Mouse (Mus musculus) neural tube, embryonic 13.5 days (tissue): ENCODE measurements around the gene Gm4981. TPM values are rescaled to one million over a fixed set of nuclear protein-coding genes. Genes with fewer than 3 reads are reported as not detected.
"Not testable (repeated sequence)": the region's sequence is repeated elsewhere in the genome, so short reads cannot be mapped to it uniquely, and the experiment has no call there.

Source experiments
- ATAC-seq: fragments of 200-750 bp; cut with Nextera tagmentation; 2 replicates; pipeline ENCODE4 v1.8.0; 2017; ENCODE audit warnings: low read depth, mild to moderate bottlenecking, moderate TSS enrichment, moderate library complexity
- H3K27ac ChIP-seq: fragments of 300-500 bp; sonication (generic); replicated peaks from 2 replicates; pipeline ENCODE4 v1.5.1; 2015; ENCODE audit warnings: moderate library complexity, mild to moderate bottlenecking, inconsistent platforms
- H3K27me3 ChIP-seq: fragments of 300-500 bp; sonication (generic); 2 replicates; pipeline ENCODE4 v1.6.1; 2015; ENCODE audit warnings: mild to moderate bottlenecking, inconsistent platforms
- H3K36me3 ChIP-seq: fragments of 300-500 bp; sonication (generic); 2 replicates; pipeline ENCODE4 v1.6.1; 2015; ENCODE audit warnings: mild to moderate bottlenecking, inconsistent platforms
- H3K4me1 ChIP-seq: fragments of 300-500 bp; sonication (generic); replicated peaks from 2 replicates; pipeline ENCODE4 v1.6.1; 2015; ENCODE audit warnings: inconsistent platforms
- H3K4me2 ChIP-seq: fragments of 300-500 bp; sonication (generic); 2 replicates; pipeline ENCODE4 v1.6.1; 2015; ENCODE audit warnings: inconsistent platforms, mild to moderate bottlenecking, moderate library complexity
- H3K4me3 ChIP-seq: fragments of 300-500 bp; sonication (generic); 2 replicates; pipeline ENCODE4 v1.5.1; 2015; ENCODE audit warnings: mild to moderate bottlenecking, inconsistent platforms
- H3K9ac ChIP-seq: fragments of 300-500 bp; sonication (generic); 2 replicates; pipeline ENCODE4 v1.6.1; 2015; ENCODE audit warnings: moderate library complexity, mild to moderate bottlenecking, inconsistent platforms
- H3K9me3 ChIP-seq: fragments of 300-500 bp; sonication (generic); 2 replicates; pipeline ENCODE4 v1.6.1; 2016; ENCODE audit warnings: inconsistent platforms
- WGBS: fragments of 180-500 bp; shearing (Covaris S2); methylation state at CpG from one replicate; pipeline ENCODE4 v1.1.7; 2015; 5-methylcytosine and 5-hydroxymethylcytosine counted together
- polyA plus RNA-seq: library from polyadenylated mRNA; unstranded; fragments of >200 nt; fragmentation: Nextera tagmentation; extraction: Ambion mirVana; gene quantifications from 2 replicates; pipeline ENCODE4 v1.2.1, GENCODE M21; 2015

The Gm4981 gene
- not detected in 2 replicates for polyA plus RNA-seq

- no peak within 1 kb of the TSS for H3K4me2 ChIP-seq
- H3K9me3 ChIP-seq = peaks cover 20% of the 10 kb centered on the region
- H3K36me3 ChIP-seq = no peaks in the 10 kb centered on the region
- no peak within 1 kb of the TSS for H3K4me3 ChIP-seq
- H3K4me1 ChIP-seq = no peaks in the 10 kb centered on the region
- ATAC-seq = no peak
- no peak within 1 kb of the TSS for H3K27ac ChIP-seq
- WGBS = 87% methylated on average over 10 of the region's 10 CpGs
- H3K9ac ChIP-seq = no peak within 1 kb of the TSS
- no peaks in the 10 kb centered on the region for H3K27me3 ChIP-seq
Observed at GRCm38 (mm10) chr10:58236613-58237012, at the start of gene Gm4981. Gm4981 (minus strand) TSS chr10:58236701.

DNA sequence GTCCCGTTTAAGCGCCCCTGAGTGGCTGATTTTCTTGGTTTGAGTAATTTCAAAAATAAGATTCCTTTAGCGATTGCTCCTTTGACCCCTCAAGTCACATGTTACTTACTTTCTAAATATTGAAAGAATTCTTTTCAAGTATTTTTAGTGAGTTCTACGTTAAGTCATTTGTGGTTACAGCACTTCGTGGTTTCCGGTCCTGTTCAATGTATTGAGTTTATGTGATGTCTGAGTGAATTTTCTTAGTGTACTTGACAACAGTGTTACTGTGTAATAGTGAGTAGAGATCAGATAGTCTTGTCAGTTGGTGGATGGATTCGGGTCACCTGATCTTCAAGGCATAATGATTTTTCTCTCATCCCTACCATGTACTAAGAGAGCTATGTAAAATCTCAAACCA is 45.7 kb upstream of the Gm4981 start:
- no peaks in the 10 kb centered on the region for H3K4me1 ChIP-seq
- H3K36me3 ChIP-seq = peaks cover 79% of the 10 kb centered on the region
- no peaks in the 10 kb centered on the region for H3K27me3 ChIP-seq
- no peak overlapping the region for H3K9ac ChIP-seq
- ATAC-seq = no peak
- no peaks in the 10 kb centered on the region for H3K9me3 ChIP-seq
- no peak overlapping the region for H3K27ac ChIP-seq
- no peak overlapping the region for H3K4me2 ChIP-seq
- WGBS = 94% methylated on average over 7 of the region's 7 CpGs
- H3K4me3 ChIP-seq = no peak overlapping the region

- Histone ChIP-seq H3K9ac (no peak overlapping the region), H3K27me3 (no peaks in the 10 kb centered on the region), H3K36me3 (peaks cover 47% of the 10 kb centered on the region), H3K4me1 (peaks cover 15% of the 10 kb centered on the region), H3K4me3 (no peak overlapping the region), H3K27ac (no peak overlapping the region), H3K4me2 (no peak overlapping the region), H3K9me3 (no peaks in the 10 kb centered on the region)
- ATAC-seq = no peak
- WGBS = 79% methylated on average over 5 of the region's 5 CpGs
Observed at GRCm38 (mm10) chr10:58258466-58258865, 22.0 kb upstream of the Gm4981 start.

- Histone ChIP-seq H3K4me1 (peaks cover 15% of the 10 kb centered on the region), H3K4me3 (peak overlapping the region; percentile 86), H3K27me3 (no peaks in the 10 kb centered on the region), H3K4me2 (peak overlapping the region; percentile 64), H3K27ac (no peak overlapping the region), H3K9ac (peak overlapping the region; percentile 81), H3K36me3 (peaks cover 30% of the 10 kb centered on the region), H3K9me3 (no peaks in the 10 kb centered on the region)
- 14% methylated on average over 4 of the region's 4 CpGs for WGBS
- ATAC-seq = no peak
Observed at GRCm38 (mm10) chr10:58255954-58256353, 19.5 kb upstream of the Gm4981 start.

DNA sequence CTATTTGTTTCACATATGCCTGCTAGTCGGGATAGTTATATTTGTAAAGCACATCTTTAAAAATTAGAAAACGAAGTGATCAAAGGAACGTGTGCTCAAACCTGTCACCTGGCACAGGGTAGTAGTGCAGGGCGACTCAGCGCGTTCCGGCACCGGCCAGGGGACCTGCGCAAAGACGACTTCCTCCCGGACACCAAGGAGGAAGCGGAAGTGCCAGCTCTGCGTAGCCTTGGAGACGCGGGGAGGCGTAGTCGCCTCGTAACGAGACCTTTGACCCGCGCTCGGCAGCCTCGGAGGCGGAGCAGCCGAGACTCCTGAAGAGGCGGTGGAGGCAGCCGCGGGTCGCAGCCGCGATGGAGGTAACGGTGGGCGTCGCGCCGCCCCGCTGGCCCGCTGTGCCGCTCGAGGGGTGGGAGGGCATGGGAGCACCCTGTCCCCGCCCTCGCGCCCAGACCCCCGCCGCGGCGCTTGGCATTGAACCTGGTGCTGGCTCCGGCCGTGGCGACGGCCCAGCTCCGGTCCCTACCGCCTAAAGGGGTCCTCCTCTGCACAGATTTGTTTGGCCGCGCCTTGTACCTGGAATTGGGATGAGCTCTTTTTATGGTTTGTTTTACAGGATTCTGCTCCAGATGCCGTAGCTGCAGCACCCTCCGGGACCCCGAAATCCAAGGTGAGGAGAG is 18.9 kb upstream of the Gm4981 start, which contains the start of gene Gcc2:
Gene Gcc2 (plus strand): TSS at position 285 of the 680 bp plus-strand sequence.
- ATAC-seq = peak; percentile 100
- Histone ChIP-seq H3K4me2 (peak within 1 kb of the TSS; percentile 64), H3K27ac (peak within 1 kb of the TSS; percentile 82), H3K36me3 (peaks cover 24% of the 10 kb centered on the region), H3K4me1 (peaks cover 15% of the 10 kb centered on the region), H3K9ac (peak within 1 kb of the TSS; percentile 81), H3K4me3 (peak within 1 kb of the TSS; percentile 86), H3K27me3 (no peaks in the 10 kb centered on the region), H3K9me3 (no peaks in the 10 kb centered on the region)
- WGBS = under 1% methylated on average over 58 of the region's 58 CpGs

- H3K27me3 ChIP-seq = no peaks in the 10 kb centered on the region
- H3K4me2 ChIP-seq = peak overlapping the region; percentile 64
- peaks cover 15% of the 10 kb centered on the region for H3K4me1 ChIP-seq
- H3K36me3 ChIP-seq = peaks cover 17% of the 10 kb centered on the region
- ATAC-seq = peak; percentile 23
- H3K4me3 ChIP-seq = peak overlapping the region; percentile 86
- peak overlapping the region; percentile 82; the same call in 1 of the 2 replicates for H3K27ac ChIP-seq
- 31% methylated on average over 6 of the region's 6 CpGs for WGBS
- peak overlapping the region; percentile 81 for H3K9ac ChIP-seq
- no peaks in the 10 kb centered on the region for H3K9me3 ChIP-seq
Observed at GRCm38 (mm10) chr10:58254635-58255175, 18.2 kb upstream of the Gm4981 start.

DNA sequence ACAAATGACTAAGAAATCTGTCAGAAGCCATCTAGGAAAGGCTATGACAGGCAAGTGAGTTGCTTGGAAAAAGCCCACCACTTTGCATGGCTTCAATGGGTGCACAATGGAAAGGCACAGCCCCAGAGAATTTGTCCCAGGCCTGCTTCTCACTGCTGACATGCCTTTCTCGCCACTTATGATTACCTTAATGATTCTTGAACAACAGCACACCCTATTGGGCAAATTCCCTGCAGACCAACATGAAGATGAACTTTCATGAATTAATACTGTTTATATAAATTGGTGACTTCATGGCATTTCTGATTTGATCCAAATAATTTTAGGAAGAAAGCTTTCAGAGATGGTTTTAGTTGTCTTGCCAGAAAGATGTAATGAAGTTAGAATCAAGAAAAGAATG is 13.0 kb upstream of the Gm4981 start:
- Histone ChIP-seq H3K4me1 (peaks cover 2% of the 10 kb centered on the region), H3K36me3 (no peaks in the 10 kb centered on the region), H3K27ac (no peak overlapping the region), H3K9me3 (no peaks in the 10 kb centered on the region), H3K4me3 (no peak overlapping the region), H3K4me2 (no peak overlapping the region), H3K9ac (no peak overlapping the region), H3K27me3 (no peaks in the 10 kb centered on the region)
- WGBS = 19% methylated on average over 1 of the region's 1 CpGs
- ATAC-seq = no peak

DNA sequence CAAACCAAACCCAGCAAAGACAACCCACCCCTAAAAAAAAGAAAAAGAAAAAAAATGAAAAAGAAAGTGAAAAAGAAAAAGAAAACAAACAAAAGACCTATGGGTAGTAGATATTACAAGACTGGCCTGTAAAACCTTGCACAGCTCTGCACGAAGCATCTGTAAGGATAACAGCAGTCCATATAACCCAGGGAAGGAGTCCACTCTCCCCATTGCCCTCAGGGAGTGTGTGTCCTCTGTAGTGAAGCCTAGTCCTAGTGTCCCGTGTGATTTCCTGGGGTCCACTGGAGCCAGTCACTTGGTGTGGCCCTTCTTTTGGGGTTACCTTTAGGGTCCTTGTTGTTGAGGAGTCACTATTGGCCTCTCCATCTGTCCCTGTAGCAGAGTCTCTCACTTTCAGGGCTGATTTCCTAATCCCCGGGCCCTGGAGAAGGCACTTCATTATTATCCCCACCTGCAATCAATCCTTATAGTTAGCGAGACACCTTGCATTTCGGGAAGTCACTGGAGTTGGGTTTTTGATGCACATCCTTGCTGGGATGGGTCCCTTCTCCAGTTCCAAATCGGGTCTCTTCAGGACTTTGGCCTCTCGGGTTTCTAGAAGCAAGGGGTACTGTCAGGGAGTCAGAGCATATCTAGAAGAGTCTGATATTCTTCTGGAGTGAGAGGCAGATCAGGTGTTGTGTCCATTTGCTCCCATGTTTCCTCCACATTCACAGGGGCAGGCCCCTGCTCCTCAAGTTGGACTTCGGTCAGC is 2.7 kb upstream of the Gm4981 start:
- H3K27me3 ChIP-seq = not testable (repeated sequence)
- WGBS = 82% methylated on average over 8 of the region's 8 CpGs

DNA sequence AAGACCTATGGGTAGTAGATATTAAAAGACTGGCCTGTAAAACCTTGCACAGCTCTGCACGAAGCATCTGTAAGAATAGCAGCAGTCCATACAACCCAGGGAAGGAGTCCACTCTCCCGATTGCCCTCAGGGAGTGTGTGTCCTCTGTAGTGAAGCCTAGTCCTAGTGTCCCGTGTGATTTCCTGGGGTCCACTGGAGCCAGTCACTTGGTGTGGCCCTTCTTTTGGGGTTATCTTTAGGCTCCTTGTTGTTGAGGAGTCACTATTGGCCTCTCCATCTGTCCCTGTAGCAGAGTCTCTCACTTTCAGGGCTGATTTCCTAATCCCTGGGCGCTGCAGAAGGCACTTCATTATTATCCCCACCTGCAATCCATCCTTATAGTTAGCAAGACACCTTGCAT is 1.5 kb downstream of the Gm4981 start:
- WGBS = 83% methylated on average over 4 of the region's 4 CpGs
- H3K4me3 ChIP-seq, H3K4me1 ChIP-seq, H3K36me3 ChIP-seq, H3K27ac ChIP-seq, ATAC-seq, H3K27me3 ChIP-seq, H3K9ac ChIP-seq, H3K4me2 ChIP-seq: not testable (repeated sequence)
- H3K9me3 ChIP-seq = peaks cover 24% of the 10 kb centered on the region

More for the DNA sequence above, 2.7 kb upstream of the Gm4981 start:
- ATAC-seq = 0 out of 2 replicates have a peak, but pooled peaks have one; percentile 56
- not testable (repeated sequence) for H3K4me2 ChIP-seq, H3K4me3 ChIP-seq, H3K36me3 ChIP-seq, H3K4me1 ChIP-seq, H3K27ac ChIP-seq, H3K9me3 ChIP-seq, H3K9ac ChIP-seq

DNA sequence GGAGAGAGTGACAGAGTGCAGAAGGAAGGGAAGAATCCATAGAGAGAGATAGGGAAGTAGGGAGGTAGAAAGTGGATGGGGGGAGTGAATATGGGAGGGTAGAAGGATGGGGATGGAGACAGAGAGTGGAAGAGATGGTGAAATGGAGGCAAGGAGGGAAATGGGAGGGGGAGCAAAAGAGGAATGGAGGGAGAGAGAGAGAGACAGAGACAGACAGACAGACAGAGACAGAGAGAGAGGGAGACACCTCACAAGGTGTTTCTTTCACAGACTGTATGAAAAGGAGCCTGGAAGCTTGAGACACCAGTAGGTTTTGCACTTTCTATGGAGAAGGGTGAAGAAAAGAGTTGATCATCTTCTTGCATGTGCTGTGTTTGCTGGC is 2.8 kb downstream of the Gm4981 start:
- peaks cover 20% of the 10 kb centered on the region for H3K9me3 ChIP-seq
- not testable (repeated sequence) for H3K9ac ChIP-seq, H3K4me1 ChIP-seq, H3K27me3 ChIP-seq, H3K36me3 ChIP-seq, H3K4me2 ChIP-seq, H3K4me3 ChIP-seq, ATAC-seq, H3K27ac ChIP-seq

DNA sequence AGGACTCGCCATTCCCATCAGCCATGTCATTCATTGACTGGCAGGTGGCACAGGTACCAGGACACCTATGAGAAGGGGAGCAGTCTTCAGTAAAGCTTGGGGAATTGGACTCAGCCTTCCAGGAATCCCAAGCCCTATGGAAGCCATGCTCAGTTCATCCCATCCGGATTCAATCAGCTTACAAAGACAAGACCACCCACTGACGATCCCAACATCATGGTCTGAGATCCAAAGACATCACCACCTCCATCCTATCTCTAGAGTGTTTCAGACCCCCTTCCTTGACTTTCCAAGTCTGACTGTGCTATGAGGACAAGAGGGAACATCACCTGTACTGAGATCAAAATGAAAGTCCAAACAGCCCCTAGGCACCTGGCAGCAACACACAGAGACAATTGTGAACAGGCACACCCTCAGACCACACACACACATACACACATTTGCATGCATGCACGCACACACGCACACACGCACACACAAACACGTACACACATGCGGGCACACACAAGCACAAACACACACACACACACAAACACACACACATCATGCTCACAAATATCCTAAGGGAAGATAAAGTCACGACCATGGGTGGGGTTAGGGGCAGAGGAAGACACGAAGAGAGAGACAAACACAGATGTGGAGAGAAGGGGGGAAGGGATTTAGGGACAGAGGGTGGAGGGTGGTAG is 3.3 kb downstream of the Gm4981 start:
- not testable (repeated sequence) for H3K4me1 ChIP-seq, H3K27ac ChIP-seq, H3K4me3 ChIP-seq, H3K4me2 ChIP-seq, H3K36me3 ChIP-seq, H3K27me3 ChIP-seq, H3K9ac ChIP-seq
- ATAC-seq = peak; percentile 46
- H3K9me3 ChIP-seq = peaks cover 20% of the 10 kb centered on the region
- WGBS = 72% methylated on average over 10 of the region's 10 CpGs

- WGBS = 76% methylated on average over 7 of the region's 8 CpGs
- H3K36me3 ChIP-seq, H3K27me3 ChIP-seq, H3K4me1 ChIP-seq, H3K9ac ChIP-seq, H3K27ac ChIP-seq, H3K4me2 ChIP-seq, H3K4me3 ChIP-seq: not testable (repeated sequence)
- peak; percentile 51 for ATAC-seq
- H3K9me3 ChIP-seq = peaks cover 20% of the 10 kb centered on the region
Observed at GRCm38 (mm10) chr10:58232641-58232969, 3.9 kb downstream of the Gm4981 start, which contains the start of gene Duxf3. Duxf3 (minus strand) TSS chr10:58232675.
